Mouse (Mus musculus): ENCODE results near the gene Ptprh. TPM values are rescaled to one million over a fixed set of nuclear protein-coding genes. Genes with fewer than 3 reads are reported as not detected.

The Ptprh gene
- polyA plus RNA-seq, 1 experiment, result not detected

DNA sequence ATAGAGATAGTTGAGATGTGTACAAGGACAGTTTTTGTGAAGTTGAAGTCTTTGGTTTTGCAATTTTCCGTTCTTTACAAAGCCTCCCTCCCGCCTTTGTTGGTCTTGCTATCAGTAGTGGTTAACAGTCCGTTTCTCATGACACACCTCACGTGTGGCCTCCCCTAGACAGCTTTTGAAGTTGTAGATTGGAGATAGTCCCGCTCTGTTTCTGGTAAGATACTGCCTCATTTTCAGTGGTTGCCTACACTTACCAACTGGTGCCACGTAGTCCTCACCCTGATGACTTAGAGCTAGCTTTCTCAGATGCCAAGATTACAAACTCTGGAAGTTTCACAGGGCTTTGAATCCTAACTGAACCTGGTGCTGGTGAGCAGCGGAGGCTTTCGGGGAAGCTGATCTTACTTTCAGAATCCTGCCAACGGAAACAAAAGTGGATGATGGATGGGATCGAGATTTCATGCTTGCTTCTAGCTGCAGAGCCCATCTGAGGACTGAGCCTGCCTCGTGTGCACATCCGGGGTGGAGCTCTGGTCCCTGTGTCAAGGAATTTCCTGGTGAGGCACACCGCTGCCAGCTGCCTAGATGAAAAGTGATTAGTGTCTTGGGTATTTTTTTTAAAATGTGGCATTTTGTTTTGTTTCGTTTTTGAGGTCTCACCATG, 10.0 kb upstream of the Ptprh start:
- Histone ChIP-seq H3K9ac (ENCODE audit: low read depth, poor library complexity, severe bottlenecking) (no peak overlapping the region), H3K27me3 (ENCODE audit: control insufficient read depth, insufficient read depth, low read length, poor library complexity, severe bottlenecking) (no peaks in the 10 kb centered on the region), H3K4me1 (ENCODE audit: control insufficient read depth, insufficient read depth, low read length) (no peaks in the 10 kb centered on the region), H3K9me3 (replicated peaks; ENCODE audit: control insufficient read depth, insufficient read depth, low read length, poor library complexity, severe bottlenecking) (no peaks in the 10 kb centered on the region), H3K27ac (ENCODE audit: insufficient read depth, low read length) (no peak overlapping the region), H3K36me3 (ENCODE audit: control insufficient read depth, insufficient read depth, low read length, poor library complexity, severe bottlenecking) (no peaks in the 10 kb centered on the region), H3K4me3 (ENCODE audit: low read depth, low read length) (no peak overlapping the region)
- TF ChIP-seq POLR2A (IDR thresholded peaks at IDR 0.05; ENCODE audit: insufficient read depth, low read length), result no peak
- no peak for TF ChIP-seq CTCF (IDR thresholded peaks at IDR 0.05; ENCODE audit: low read depth, low read length)
- no peak for TF ChIP-seq EP300 (IDR thresholded peaks at IDR 0.05; ENCODE audit: insufficient read depth, low read depth, low read length)

DNA sequence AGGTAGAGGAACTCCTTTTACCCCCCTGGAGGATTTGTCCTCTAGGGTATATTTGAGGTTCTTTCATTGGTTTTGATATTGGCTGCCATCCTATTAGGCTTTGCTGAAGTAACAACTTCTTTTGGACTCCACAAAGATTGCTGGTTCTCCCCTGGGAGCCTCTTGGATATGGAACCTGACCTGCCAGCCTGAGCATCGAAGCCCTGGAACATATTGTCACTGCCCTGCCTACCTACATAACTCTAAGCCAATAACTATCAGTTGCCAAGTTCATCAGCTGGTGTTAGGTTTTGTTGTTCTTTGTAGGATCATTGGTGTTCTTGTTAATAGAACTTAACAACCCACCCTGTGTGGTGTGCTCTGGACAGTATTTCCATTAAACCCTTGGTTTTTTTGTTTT, 9.1 kb upstream of the Ptprh start:
- no peak overlapping the region for H3K27ac ChIP-seq (ENCODE audit: insufficient read depth, low read length)
- no peak overlapping the region for H3K9ac ChIP-seq (ENCODE audit: low read depth, poor library complexity, severe bottlenecking)
- no peaks in the 10 kb centered on the region for H3K9me3 ChIP-seq (replicated peaks; ENCODE audit: control insufficient read depth, insufficient read depth, low read length, poor library complexity, severe bottlenecking)
- no peak overlapping the region for H3K4me3 ChIP-seq (ENCODE audit: low read depth, low read length)
- TF ChIP-seq EP300 (IDR thresholded peaks at IDR 0.05; ENCODE audit: insufficient read depth, low read depth, low read length) (no peak), CTCF (IDR thresholded peaks at IDR 0.05; ENCODE audit: low read depth, low read length) (no peak), POLR2A (IDR thresholded peaks at IDR 0.05; ENCODE audit: insufficient read depth, low read length) (no peak)
- H3K27me3 ChIP-seq (ENCODE audit: control insufficient read depth, insufficient read depth, low read length, poor library complexity, severe bottlenecking), result no peaks in the 10 kb centered on the region
- no peaks in the 10 kb centered on the region for H3K4me1 ChIP-seq (ENCODE audit: control insufficient read depth, insufficient read depth, low read length)
- H3K36me3 ChIP-seq (ENCODE audit: control insufficient read depth, insufficient read depth, low read length, poor library complexity, severe bottlenecking), result no peaks in the 10 kb centered on the region

DNA sequence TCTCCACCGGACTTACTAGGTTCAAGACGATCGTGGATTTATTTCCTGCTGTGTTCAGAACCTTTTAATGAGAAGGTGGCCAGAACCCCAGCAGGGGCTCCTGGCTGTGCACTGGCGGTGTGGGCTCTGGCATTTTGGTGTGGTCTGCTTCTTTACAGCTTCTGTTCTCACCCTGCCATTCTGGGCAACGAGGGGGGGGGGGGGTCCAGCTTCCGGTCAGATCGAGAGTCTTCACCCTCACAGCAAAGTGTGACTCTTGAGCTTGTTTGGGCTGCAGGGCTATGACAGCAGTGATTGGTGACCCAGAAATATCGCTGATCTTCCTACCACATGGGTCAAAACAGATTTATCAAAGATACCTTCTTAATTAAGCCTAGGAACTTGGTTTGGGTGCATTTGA, 8.5 kb upstream of the Ptprh start:
- Histone ChIP-seq H3K4me3 (ENCODE audit: low read depth, low read length) (no peak overlapping the region), H3K9ac (ENCODE audit: low read depth, poor library complexity, severe bottlenecking) (no peak overlapping the region), H3K4me1 (ENCODE audit: control insufficient read depth, insufficient read depth, low read length) (no peaks in the 10 kb centered on the region), H3K27me3 (ENCODE audit: control insufficient read depth, insufficient read depth, low read length, poor library complexity, severe bottlenecking) (no peaks in the 10 kb centered on the region), H3K27ac (ENCODE audit: insufficient read depth, low read length) (no peak overlapping the region), H3K9me3 (replicated peaks; ENCODE audit: control insufficient read depth, insufficient read depth, low read length, poor library complexity, severe bottlenecking) (no peaks in the 10 kb centered on the region), H3K36me3 (ENCODE audit: control insufficient read depth, insufficient read depth, low read length, poor library complexity, severe bottlenecking) (no peaks in the 10 kb centered on the region)
- TF ChIP-seq EP300 (IDR thresholded peaks at IDR 0.05; ENCODE audit: insufficient read depth, low read depth, low read length) (no peak), CTCF (IDR thresholded peaks at IDR 0.05; ENCODE audit: low read depth, low read length) (no peak), POLR2A (IDR thresholded peaks at IDR 0.05; ENCODE audit: insufficient read depth, low read length) (no peak)

DNA sequence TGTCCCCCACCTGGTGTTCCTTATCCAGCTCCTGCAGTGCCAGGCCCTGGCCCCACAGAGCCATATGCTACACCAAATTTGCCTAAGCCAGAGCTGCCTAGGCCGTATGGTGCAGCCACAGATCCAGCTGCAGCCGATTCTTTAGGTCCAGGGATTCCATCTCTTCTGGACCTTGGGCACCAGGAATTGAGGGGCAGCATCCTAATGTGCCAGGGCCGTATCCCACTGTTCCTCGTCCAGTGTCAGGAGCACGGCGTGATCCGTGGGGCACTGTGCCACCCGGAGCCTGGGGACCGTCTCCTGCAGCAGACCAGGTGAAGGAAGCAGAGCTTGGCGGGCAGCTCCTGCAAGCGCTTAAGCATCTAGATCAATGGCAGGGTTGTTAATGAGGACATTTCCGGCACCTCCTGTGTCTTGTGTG, 8.1 kb upstream of the Ptprh start:
- H3K9ac ChIP-seq (ENCODE audit: low read depth, poor library complexity, severe bottlenecking), result no peak overlapping the region
- no peaks in the 10 kb centered on the region for H3K4me1 ChIP-seq (ENCODE audit: control insufficient read depth, insufficient read depth, low read length)
- no peak for TF ChIP-seq EP300 (IDR thresholded peaks at IDR 0.05; ENCODE audit: insufficient read depth, low read depth, low read length)
- TF ChIP-seq CTCF (IDR thresholded peaks at IDR 0.05; ENCODE audit: low read depth, low read length), result no peak
- TF ChIP-seq POLR2A (IDR thresholded peaks at IDR 0.05; ENCODE audit: insufficient read depth, low read length), result no peak
- no peak overlapping the region for H3K4me3 ChIP-seq (ENCODE audit: low read depth, low read length)
- H3K36me3 ChIP-seq (ENCODE audit: control insufficient read depth, insufficient read depth, low read length, poor library complexity, severe bottlenecking), result no peaks in the 10 kb centered on the region
- H3K27ac ChIP-seq (ENCODE audit: insufficient read depth, low read length), result no peak overlapping the region
- H3K9me3 ChIP-seq (replicated peaks; ENCODE audit: control insufficient read depth, insufficient read depth, low read length, poor library complexity, severe bottlenecking), result no peaks in the 10 kb centered on the region
- no peaks in the 10 kb centered on the region for H3K27me3 ChIP-seq (ENCODE audit: control insufficient read depth, insufficient read depth, low read length, poor library complexity, severe bottlenecking)

DNA sequence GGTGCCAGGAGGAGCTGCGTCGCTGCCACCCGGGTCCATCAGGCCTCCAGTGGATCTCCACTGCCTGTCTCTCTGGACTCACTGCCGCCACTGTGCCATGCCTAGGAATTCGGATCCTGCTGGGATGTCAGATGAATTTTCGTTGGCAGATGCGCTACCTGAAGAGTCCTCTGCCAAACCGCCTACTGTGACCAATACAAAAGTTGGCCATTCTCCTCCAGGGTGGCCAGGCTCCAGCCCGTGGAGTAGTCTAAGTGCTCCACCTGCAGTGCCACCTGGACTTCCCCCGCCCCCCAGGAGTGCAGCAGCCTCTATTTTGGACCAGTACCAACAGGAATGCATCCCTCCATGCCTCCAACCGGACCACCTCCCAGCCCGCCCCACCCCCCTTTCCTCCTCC, 7.7 kb upstream of the Ptprh start:
- Histone ChIP-seq H3K4me1 (ENCODE audit: control insufficient read depth, insufficient read depth, low read length) (no peaks in the 10 kb centered on the region), H3K27me3 (ENCODE audit: control insufficient read depth, insufficient read depth, low read length, poor library complexity, severe bottlenecking) (no peaks in the 10 kb centered on the region), H3K9me3 (replicated peaks; ENCODE audit: control insufficient read depth, insufficient read depth, low read length, poor library complexity, severe bottlenecking) (no peaks in the 10 kb centered on the region), H3K9ac (ENCODE audit: low read depth, poor library complexity, severe bottlenecking) (no peak overlapping the region), H3K36me3 (ENCODE audit: control insufficient read depth, insufficient read depth, low read length, poor library complexity, severe bottlenecking) (no peaks in the 10 kb centered on the region), H3K4me3 (ENCODE audit: low read depth, low read length) (no peak overlapping the region), H3K27ac (ENCODE audit: insufficient read depth, low read length) (no peak overlapping the region)
- TF ChIP-seq EP300 (IDR thresholded peaks at IDR 0.05; ENCODE audit: insufficient read depth, low read depth, low read length), result no peak
- no peak for TF ChIP-seq POLR2A (IDR thresholded peaks at IDR 0.05; ENCODE audit: insufficient read depth, low read length)
- TF ChIP-seq CTCF (IDR thresholded peaks at IDR 0.05; ENCODE audit: low read depth, low read length), result no peak

DNA sequence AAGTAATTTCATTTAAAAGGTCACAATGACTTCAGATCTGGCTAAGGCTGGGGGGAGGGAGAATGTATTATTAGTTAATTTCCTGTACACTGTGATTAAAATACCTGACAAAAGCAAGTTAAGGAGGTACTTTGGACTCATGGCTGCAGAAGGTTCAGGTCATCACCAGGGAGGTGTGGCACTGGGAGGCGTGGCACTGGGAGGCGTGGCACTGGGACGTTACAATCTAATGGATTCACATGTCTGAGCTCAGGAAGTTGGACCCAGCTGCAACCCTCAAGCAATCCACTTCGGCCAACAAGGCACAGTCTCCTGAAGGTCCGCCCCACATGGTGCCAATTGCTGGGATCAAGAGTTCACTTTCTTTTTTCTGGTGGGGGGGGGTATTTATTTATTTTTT, 4.2 kb upstream of the Ptprh start:
- Histone ChIP-seq H3K27ac (ENCODE audit: insufficient read depth, low read length) (no peak overlapping the region), H3K36me3 (ENCODE audit: control insufficient read depth, insufficient read depth, low read length, poor library complexity, severe bottlenecking) (no peaks in the 10 kb centered on the region), H3K4me1 (ENCODE audit: control insufficient read depth, insufficient read depth, low read length) (no peaks in the 10 kb centered on the region), H3K4me3 (ENCODE audit: low read depth, low read length) (no peak overlapping the region), H3K9me3 (replicated peaks; ENCODE audit: control insufficient read depth, insufficient read depth, low read length, poor library complexity, severe bottlenecking) (no peaks in the 10 kb centered on the region), H3K9ac (ENCODE audit: low read depth, poor library complexity, severe bottlenecking) (no peak overlapping the region), H3K27me3 (ENCODE audit: control insufficient read depth, insufficient read depth, low read length, poor library complexity, severe bottlenecking) (no peaks in the 10 kb centered on the region)
- no peak for TF ChIP-seq EP300 (IDR thresholded peaks at IDR 0.05; ENCODE audit: insufficient read depth, low read depth, low read length)
- no peak for TF ChIP-seq POLR2A (IDR thresholded peaks at IDR 0.05; ENCODE audit: insufficient read depth, low read length)
- no peak for TF ChIP-seq CTCF (IDR thresholded peaks at IDR 0.05; ENCODE audit: low read depth, low read length)
